Comparison of ENCODE assay signal across 8 mouse cellular contexts in genomic region chr9:60458468-60458962, GRCm38 (mm10).
DNase-seq lines count a peak whose midpoint lies in the region; ATAC-seq and TF ChIP-seq lines count a peak whose summit lies in the region.

No protein-coding gene starts in this region.

- WGBS in hindbrain, embryonic 10.5 days: 62% methylated on average over 14 of the region's 14 CpGs

- no peak for TF ChIP-seq CTCF in Patski (IDR thresholded peaks at IDR 0.05)

- no peaks in the 10 kb centered on the region for H3K27me3 ChIP-seq in Patski
- H3K27me3 ChIP-seq in hindbrain, embryonic 10.5 days (ENCODE audit: insufficient read depth, poor library complexity, severe bottlenecking): peaks cover 16% of the 10 kb centered on the region

- CTCF ChIA-PET in Patski (lab: Charles Lee): no interaction called here

- in situ Hi-C loops in Patski (cut with MboI; ENCODE audit: low pct_unique_long_range_greater_than_20kb): no loop called here

- no peaks in the 10 kb centered on the region for H3K9me3 ChIP-seq in hindbrain, embryonic 10.5 days

- peak; percentile 92 for DNase-seq in heart, adult 11 months
- no peak for DNase-seq in heart, postnatal 14 days
- DNase-seq in Patski (ENCODE audit: low read depth, low spot score): peak; percentile 13
- DNase-seq in hindbrain, embryonic 10.5 days (ENCODE audit: low spot score): no peak
- peak; percentile 64 for DNase-seq in left cerebral cortex, postnatal 4 days
- DNase-seq in yolk sac, embryonic 10.5 days (ENCODE audit: low spot score): no peak
- DNase-seq in adrenal gland, postnatal 4 days (ENCODE audit: low spot score in 2 of 2): no peak
- no peak for DNase-seq in adrenal gland, postnatal 14 days

- no peaks in the 10 kb centered on the region for H3K36me3 ChIP-seq in hindbrain, embryonic 10.5 days

- no peak overlapping the region for H3K4me3 ChIP-seq in hindbrain, embryonic 10.5 days

- POLR2A ChIA-PET in Patski (lab: Charles Lee): no interaction called here

- H3K4me1 ChIP-seq in hindbrain, embryonic 10.5 days (replicated peaks): peaks cover 51% of the 10 kb centered on the region

- H3K27ac ChIP-seq in hindbrain, embryonic 10.5 days: 0 out of 2 replicates have a peak overlapping the region, but pooled peaks have one; percentile 45

- no peak for ATAC-seq in Patski

- intact Hi-C loops in heart, postnatal 14 days (cut with DNase I): no loop called here
- intact Hi-C loops in left cerebral cortex, postnatal 4 days (cut with DNase I): loop anchor here (10.0 kb wide), 1 partner anchor 174 kb away; no protein-coding TSS in a partner anchor

Comparison
In these comparisons a context has a peak if more than half of its experiments do, and no peak if none do; other contexts are left out.
1. DNase-seq: peak in heart, adult 11 months (single experiment), Patski (single experiment) and left cerebral cortex, postnatal 4 days (single experiment); none in heart, postnatal 14 days (0 of 2), hindbrain, embryonic 10.5 days (single experiment), yolk sac, embryonic 10.5 days (single experiment), adrenal gland, postnatal 4 days (0 of 2) and adrenal gland, postnatal 14 days (single experiment).